Mouse (Mus musculus): ENCODE measurements at regions not wholly inside any gene's neighbourhood (a gene's known extent, or its start where the extent isn't known, plus 50 kb on each side); places are given as distances from the start of the nearest gene placed in this dataset.

DNA sequence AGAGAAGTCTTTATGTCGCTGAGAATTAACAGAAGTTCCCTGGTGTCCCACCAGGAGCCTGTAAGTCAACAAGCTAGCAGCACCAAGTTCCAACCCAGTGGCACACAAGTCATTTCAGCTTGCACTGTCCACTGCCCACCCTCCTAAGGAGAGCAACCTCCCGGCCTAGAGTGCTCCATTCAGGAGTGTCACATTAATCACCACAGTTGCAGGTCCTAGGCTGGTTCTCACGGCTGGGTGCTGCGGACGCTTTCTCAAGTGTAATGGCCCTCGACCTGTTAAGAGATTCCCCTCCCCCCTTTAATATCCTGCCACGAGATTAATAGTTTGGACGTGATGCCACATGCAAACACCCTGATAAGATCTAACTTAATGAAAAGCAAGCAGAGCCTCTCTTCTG is 288.2 kb upstream of the Usp25 start:
- peak; percentile 37 for DNase-seq (ENCODE audit: low read depth, low spot score)

- DNase-seq (ENCODE audit: low read depth, low spot score) = no peak
Observed at GRCm38 (mm10) chr16:76718809-76719208, 294.7 kb upstream of the Usp25 start.

- DNase-seq (ENCODE audit: low read depth, low spot score) = no peak
Observed at GRCm38 (mm10) chr16:76718147-76718546, 295.4 kb upstream of the Usp25 start.

- no peak for DNase-seq (ENCODE audit: low read depth, low spot score)
Observed at GRCm38 (mm10) chr16:76694913-76695312, 318.6 kb upstream of the Usp25 start.

GRCm38 (mm10) chr16:76687735-76688447 is 314.3 kb upstream of the Nrip1 start:
- no peak for DNase-seq (ENCODE audit: low read depth, low spot score)

- no peak for DNase-seq (ENCODE audit: low read depth, low spot score)
Observed at GRCm38 (mm10) chr16:76685562-76685961, 311.9 kb upstream of the Nrip1 start.

GRCm38 (mm10) chr16:76680061-76680911 is 306.7 kb upstream of the Nrip1 start:
- DNase-seq (ENCODE audit: low read depth, low spot score) = peak; percentile 37

GRCm38 (mm10) chr16:76678885-76679284 is 305.3 kb upstream of the Nrip1 start:
- no peak for DNase-seq (ENCODE audit: low read depth, low spot score)

- no peak for DNase-seq (ENCODE audit: low read depth, low spot score)
Observed at GRCm38 (mm10) chr16:76669795-76670194, 296.2 kb upstream of the Nrip1 start.

GRCm38 (mm10) chr16:76667046-76667445 is 293.4 kb upstream of the Nrip1 start:
- DNase-seq (ENCODE audit: low read depth, low spot score) = no peak

DNA sequence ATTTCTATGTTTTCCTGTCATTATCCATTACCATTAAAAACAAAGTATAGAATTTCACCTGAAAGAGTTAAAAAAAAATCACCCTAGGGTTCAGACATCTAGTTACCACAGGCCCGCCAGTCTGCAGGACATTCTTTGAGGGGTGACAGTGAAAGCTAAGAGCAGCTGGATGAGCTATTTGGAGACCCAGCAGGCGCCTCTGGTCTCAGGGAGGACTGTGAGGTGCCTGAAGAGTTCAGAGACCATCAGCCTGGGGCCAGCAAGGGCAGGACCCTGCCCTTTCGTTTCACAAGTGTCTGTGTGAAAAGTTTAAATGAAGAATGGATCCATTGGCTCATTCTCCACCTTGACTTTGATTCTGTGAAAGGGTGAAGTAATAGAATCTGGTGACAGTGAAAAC is 281.5 kb upstream of the Nrip1 start:
- peak; percentile 30 for DNase-seq (ENCODE audit: low read depth, low spot score)

GRCm38 (mm10) chr16:76644281-76644680 is 270.7 kb upstream of the Nrip1 start:
- DNase-seq (ENCODE audit: low read depth, low spot score) = no peak

- no peak for DNase-seq (ENCODE audit: low read depth, low spot score)
Observed at GRCm38 (mm10) chr16:76643801-76644200, 270.2 kb upstream of the Nrip1 start.

DNA sequence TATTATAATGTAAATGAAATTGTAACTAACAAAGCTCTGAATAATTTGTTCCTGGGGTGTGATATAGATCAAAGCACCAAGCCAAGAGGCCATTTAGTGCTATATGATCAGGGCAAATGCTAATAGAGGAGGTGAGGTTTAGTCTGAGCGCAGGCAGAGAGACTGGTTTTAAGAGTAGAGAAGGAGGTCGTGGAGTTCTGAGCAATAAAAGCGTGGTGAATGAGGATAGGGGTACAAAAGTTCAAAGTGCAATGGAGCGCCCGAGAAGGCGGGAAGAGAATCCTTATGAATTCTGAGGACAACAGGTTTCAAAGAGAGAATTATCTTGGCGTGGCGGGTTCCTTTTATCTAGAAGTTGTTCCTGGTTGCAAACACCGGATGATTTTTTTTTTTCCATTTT is 261.5 kb upstream of the Nrip1 start:
- no peak for DNase-seq (ENCODE audit: low read depth, low spot score)

DNA sequence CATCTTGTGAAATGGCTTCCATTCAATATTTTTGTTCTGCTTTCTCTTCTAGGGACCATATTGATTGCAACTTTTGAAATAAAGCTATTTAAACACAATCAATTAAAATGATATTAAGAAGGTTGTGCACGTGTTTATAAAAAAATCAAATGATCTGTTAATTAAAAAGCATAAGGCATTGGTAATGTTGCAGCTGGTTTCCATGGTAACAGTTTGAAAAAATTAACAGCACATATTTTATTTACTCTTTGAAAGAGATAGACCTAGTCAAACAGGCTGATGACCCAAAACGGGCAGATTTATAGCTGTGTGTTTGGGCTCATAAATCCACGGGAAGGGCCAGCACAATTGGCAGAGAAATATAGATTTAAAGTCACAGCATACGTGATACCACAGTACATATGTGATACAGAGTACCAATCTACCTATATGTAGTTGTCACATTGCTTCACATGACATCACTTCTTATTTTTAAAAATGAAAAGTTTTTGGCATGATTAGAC is 260.6 kb upstream of the Nrip1 start:
- DNase-seq (ENCODE audit: low read depth, low spot score) = no peak

GRCm38 (mm10) chr16:76626142-76626541 is 252.5 kb upstream of the Nrip1 start:
- DNase-seq (ENCODE audit: low read depth, low spot score) = no peak

- peak; percentile 76 for DNase-seq (ENCODE audit: low read depth, low spot score)
Observed at GRCm38 (mm10) chr16:76621715-76622114, 248.1 kb upstream of the Nrip1 start.

DNA sequence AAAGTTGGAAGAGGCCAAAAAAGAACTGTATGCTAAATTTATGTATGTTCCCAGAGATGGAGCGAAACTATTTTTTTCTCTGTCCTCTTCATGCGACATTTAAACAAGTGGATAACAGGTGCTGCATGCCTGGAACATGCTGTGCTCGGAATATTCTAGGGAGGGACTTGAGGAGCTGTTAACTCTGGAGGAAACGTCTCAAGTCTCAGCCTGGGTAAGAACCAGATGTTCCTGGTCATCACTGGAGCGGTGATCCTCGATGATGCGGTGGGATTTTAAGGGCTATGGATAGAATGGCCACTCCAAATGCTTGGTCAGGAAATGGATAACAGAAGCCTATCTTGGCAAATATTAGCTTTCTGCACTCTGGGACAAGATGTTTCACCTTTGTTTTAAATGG is 244.7 kb upstream of the Nrip1 start:
- DNase-seq (ENCODE audit: low read depth, low spot score) = no peak

DNA sequence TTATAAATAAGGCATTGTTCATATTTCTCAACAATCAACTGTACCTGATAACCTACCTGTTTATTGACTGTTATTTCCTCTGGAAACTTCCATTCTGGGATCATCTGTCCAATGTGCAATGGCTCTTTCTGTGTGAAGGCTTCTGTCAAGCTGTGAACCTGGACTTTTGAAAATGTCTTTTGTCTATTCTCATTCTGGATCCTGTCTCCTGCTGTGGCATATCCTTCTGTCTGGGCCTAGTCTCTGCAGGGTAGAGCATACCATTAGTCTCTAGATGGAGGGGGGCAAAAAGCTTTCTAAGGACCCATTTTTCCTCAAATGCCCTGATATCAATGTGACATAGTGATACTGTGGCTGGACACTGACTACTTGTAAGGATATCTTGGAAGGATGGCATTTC is 237.4 kb upstream of the Nrip1 start:
- no peak for DNase-seq (ENCODE audit: low read depth, low spot score)

- DNase-seq (ENCODE audit: low read depth, low spot score) = no peak
Observed at GRCm38 (mm10) chr16:76604914-76605313, 231.3 kb upstream of the Nrip1 start.

DNA sequence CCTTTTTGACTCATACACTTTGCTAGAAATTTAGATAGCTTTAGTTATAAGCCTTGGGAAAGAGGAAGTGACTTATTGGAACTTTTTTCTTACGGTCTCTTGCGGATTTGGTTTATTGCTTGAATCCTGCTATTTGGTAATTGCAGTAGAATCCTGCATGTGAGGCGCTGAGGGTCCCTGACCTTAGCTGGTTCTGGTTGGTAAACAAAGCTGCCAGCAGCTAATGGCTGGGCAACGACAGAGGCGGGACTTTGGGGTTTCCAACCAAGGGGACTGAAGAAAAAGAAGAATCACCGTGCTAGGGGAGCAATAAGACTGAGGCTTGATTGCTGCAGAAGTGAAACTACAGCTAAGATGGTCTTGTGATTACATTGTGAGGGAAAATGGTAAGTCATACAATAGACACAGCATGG is 230.2 kb upstream of the Nrip1 start:
- no peak for DNase-seq (ENCODE audit: low read depth, low spot score)

- DNase-seq (ENCODE audit: low read depth, low spot score) = no peak
Observed at GRCm38 (mm10) chr16:76603431-76603830, 229.8 kb upstream of the Nrip1 start.

- DNase-seq (ENCODE audit: low read depth, low spot score) = no peak
Observed at GRCm38 (mm10) chr16:76600131-76600530, 226.5 kb upstream of the Nrip1 start.
